Mouse (Mus musculus): ENCODE data around the gene Fkbp6. TPM values are rescaled to one million over a fixed set of nuclear protein-coding genes. Genes with fewer than 3 reads are reported as not detected.

Fkbp6 gene
- total and polyA plus RNA-seq, 2 experiments from 2014 or later, result not detected

DNA sequence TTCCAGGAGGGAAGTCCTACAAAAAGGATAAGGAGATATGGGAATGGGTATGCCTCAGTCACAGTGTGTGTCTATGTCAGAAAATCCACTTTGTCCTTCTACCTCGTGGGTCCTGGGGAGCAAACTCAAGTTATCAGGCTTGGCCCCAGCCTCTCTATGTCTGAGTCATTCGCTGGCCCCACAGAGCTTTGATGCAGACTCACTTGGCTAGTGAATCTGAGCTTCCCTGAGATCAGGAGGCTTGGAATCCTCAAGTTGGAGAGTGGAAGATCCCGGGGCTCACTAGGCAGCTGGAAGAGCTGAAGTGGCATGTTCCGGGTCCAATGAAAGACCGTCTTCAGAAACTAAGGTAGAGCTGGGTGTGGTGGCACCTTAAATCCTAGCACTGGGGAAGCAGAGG, 19.6 kb downstream of the Fkbp6 start:
- no peak for DNase-seq
- TF ChIP-seq CTCF (IDR thresholded peaks at IDR 0.05; ENCODE audit: low read depth), result no peak
- WGBS, result 80% methylated on average over 5 of the region's 5 CpGs

DNA sequence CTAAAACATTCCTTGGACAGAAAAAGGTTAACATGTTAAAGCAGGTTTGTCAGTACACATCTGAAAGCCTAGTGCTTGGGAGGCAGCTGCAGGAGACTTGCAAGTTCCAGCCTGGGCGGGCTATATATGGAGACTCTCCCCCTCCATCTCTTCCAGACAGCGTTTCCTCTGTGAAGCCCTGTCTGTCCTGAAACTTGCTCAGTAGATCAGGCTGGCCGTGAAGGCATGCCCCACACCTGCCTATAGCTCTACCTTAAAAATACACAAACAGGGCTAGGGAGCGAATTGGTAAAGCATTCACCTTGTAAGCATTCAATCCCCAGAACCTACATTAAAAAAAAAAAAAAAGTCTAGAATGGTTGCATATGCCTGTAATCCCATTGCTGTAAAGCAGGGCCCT, 20.4 kb downstream of the Fkbp6 start:
- ATAC-seq (no peak), DNase-seq (no peak)
- no peak overlapping the region for H3K9ac ChIP-seq
- no peaks in the 10 kb centered on the region for H3K9me3 ChIP-seq (ENCODE audit: low read length)
- 83% methylated on average over 4 of the region's 4 CpGs for WGBS
- no peak overlapping the region for H3K4me3 ChIP-seq (ENCODE audit: low read depth, low read length)
- no peak for TF ChIP-seq CTCF (IDR thresholded peaks at IDR 0.05; ENCODE audit: low read depth)
- no peaks in the 10 kb centered on the region for H3K4me1 ChIP-seq (ENCODE audit: insufficient read depth)
- no peak overlapping the region for H3K4me2 ChIP-seq (ENCODE audit: low read depth)
- no peaks in the 10 kb centered on the region for H3K36me3 ChIP-seq (ENCODE audit: insufficient read depth)
- no peaks in the 10 kb centered on the region for H3K27me3 ChIP-seq (ENCODE audit: insufficient read depth, low read length)
- no peak overlapping the region for H3K27ac ChIP-seq (ENCODE audit: low read depth, low read length)

More for the DNA sequence above, 19.6 kb downstream of the Fkbp6 start:
- no peak overlapping the region for H3K4me2 ChIP-seq (ENCODE audit: low read depth)
- H3K27me3 ChIP-seq (ENCODE audit: insufficient read depth, low read length), result no peaks in the 10 kb centered on the region
- no peaks in the 10 kb centered on the region for H3K36me3 ChIP-seq (ENCODE audit: insufficient read depth)
- no peak overlapping the region for H3K27ac ChIP-seq (ENCODE audit: low read depth, low read length)
- H3K9ac ChIP-seq, result no peak overlapping the region
- ATAC-seq, result no peak
- H3K4me3 ChIP-seq (ENCODE audit: low read depth, low read length), result no peak overlapping the region
- H3K9me3 ChIP-seq (ENCODE audit: low read length), result no peaks in the 10 kb centered on the region
- no peaks in the 10 kb centered on the region for H3K4me1 ChIP-seq (ENCODE audit: insufficient read depth)

DNA sequence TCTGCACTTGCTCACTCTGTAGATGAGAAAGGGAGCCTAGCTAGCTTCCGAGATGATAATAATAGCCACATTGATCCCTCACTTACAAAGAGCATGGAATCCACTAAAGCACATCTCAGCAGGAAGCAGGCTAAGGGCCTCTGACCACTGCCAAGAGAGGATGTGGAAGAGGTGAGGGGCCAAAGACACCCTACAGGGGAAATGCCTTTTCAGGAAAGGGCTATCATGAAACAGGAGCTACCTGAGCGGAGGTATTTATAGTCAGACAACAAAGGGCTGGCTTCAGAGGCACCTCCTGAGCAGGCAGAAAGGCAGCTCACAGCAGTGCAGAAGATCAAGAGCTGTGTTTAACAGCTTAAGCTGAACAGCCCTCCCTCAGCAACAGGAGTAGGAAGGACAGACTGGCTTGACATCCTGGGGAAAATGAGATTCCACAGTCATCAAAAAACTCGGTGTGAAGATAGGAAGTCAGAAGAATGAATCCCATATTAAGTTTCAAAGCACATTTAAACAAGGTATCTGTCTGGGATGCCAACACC, 23.7 kb downstream of the Fkbp6 start:
- H3K27me3 ChIP-seq (ENCODE audit: insufficient read depth, low read length), result no peaks in the 10 kb centered on the region
- no peak for ATAC-seq
- peak; percentile 7 for DNase-seq
- H3K4me3 ChIP-seq (ENCODE audit: low read depth, low read length), result no peak overlapping the region
- H3K36me3 ChIP-seq (ENCODE audit: insufficient read depth), result no peaks in the 10 kb centered on the region
- no peak for TF ChIP-seq CTCF (IDR thresholded peaks at IDR 0.05; ENCODE audit: low read depth)
- 6% methylated on average over 3 of the region's 3 CpGs for WGBS
- H3K4me1 ChIP-seq (ENCODE audit: insufficient read depth), result no peaks in the 10 kb centered on the region
- no peaks in the 10 kb centered on the region for H3K9me3 ChIP-seq (ENCODE audit: low read length)
- H3K4me2 ChIP-seq (ENCODE audit: low read depth), result no peak overlapping the region
- H3K27ac ChIP-seq (ENCODE audit: low read depth, low read length), result no peak overlapping the region
- no peak overlapping the region for H3K9ac ChIP-seq

DNA sequence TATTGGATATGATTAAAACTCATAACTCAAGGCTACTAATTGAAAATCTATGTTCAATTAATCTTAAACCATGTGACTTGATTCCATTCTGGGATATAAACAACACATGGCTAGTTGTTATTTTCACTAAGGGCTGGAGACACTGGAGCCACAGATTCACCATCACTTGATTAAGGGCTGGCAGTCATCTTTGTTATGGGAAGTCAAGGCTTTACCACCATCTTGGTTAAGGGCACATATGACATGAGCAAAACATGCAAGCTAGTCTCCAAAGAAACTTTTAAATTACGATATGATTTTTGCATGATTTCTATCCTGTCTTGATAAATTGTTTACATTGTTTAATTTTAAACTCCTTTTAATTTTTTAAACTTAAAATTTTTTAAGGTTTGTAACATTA, 27.6 kb downstream of the Fkbp6 start:
- TF ChIP-seq CTCF (IDR thresholded peaks at IDR 0.05; ENCODE audit: low read depth), result no peak
- no peak for DNase-seq
- no peaks in the 10 kb centered on the region for H3K9me3 ChIP-seq (ENCODE audit: low read length)
- H3K27ac ChIP-seq (ENCODE audit: low read depth, low read length), result no peak overlapping the region
- H3K27me3 ChIP-seq (ENCODE audit: insufficient read depth, low read length), result no peaks in the 10 kb centered on the region
- WGBS, result 95% methylated on average over 1 of the region's 1 CpGs
- H3K9ac ChIP-seq, result no peak overlapping the region
- ATAC-seq, result no peak
- H3K4me3 ChIP-seq (ENCODE audit: low read depth, low read length), result no peak overlapping the region
- no peaks in the 10 kb centered on the region for H3K4me1 ChIP-seq (ENCODE audit: insufficient read depth)
- no peaks in the 10 kb centered on the region for H3K36me3 ChIP-seq (ENCODE audit: insufficient read depth)
- H3K4me2 ChIP-seq (ENCODE audit: low read depth), result no peak overlapping the region

DNA sequence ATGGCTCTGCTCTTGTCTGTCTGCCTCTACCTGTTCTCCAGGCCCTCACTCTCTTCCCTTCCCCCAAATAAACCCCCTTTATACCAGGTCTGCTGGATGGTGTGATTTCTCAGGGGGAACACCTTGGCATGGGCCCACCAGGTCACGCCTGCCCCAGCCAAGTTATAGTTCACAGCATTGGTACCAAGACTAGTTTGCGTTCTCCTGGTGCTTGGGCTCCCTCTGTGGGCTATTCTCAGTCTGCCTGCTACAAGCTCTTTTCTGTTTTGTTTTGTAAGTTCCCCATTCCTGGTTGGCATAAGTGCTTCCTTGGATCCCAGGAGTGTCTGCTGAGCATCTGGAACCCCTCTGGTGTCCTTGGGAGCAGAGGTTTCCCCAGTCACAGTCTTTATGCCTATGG, 30.0 kb downstream of the Fkbp6 start:
- 55% methylated on average over 2 of the region's 2 CpGs for WGBS
- Histone ChIP-seq H3K4me2 (ENCODE audit: low read depth) (no peak overlapping the region), H3K9ac (no peak overlapping the region), H3K27ac (ENCODE audit: low read depth, low read length) (no peak overlapping the region), H3K27me3 (ENCODE audit: insufficient read depth, low read length) (no peaks in the 10 kb centered on the region), H3K36me3 (ENCODE audit: insufficient read depth) (no peaks in the 10 kb centered on the region), H3K4me1 (ENCODE audit: insufficient read depth) (no peaks in the 10 kb centered on the region), H3K9me3 (ENCODE audit: low read length) (no peaks in the 10 kb centered on the region), H3K4me3 (ENCODE audit: low read depth, low read length) (no peak overlapping the region)
- DNase-seq, result no peak
- TF ChIP-seq CTCF (IDR thresholded peaks at IDR 0.05; ENCODE audit: low read depth), result peak; percentile 29; the same call in 1 of the 2 replicates
- no peak for ATAC-seq

DNA sequence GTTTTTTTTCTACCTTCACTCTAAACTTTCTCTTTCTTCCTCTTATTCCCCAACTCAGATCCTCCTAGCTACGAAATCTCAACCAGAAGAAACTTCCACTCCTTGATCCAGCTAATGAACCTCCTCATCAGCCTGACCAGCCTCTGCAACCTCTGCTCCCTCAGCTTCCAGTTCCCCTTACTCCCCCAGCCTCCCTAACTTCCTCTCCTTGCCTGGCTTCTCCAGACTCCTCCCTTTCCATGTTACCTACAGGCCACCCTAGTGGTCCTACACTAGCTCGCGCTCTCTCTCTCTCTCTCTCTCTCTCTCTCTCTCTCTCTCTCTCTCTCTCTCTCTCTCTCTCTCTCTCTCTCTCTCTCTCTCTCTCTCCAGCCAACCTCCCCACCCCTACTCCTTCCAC, 33.7 kb downstream of the Fkbp6 start:
- Histone ChIP-seq H3K4me3 (ENCODE audit: low read depth, low read length) (no peak overlapping the region), H3K36me3 (ENCODE audit: insufficient read depth) (no peaks in the 10 kb centered on the region), H3K9ac (no peak overlapping the region), H3K4me2 (ENCODE audit: low read depth) (no peak overlapping the region), H3K9me3 (ENCODE audit: low read length) (no peaks in the 10 kb centered on the region), H3K27me3 (ENCODE audit: insufficient read depth, low read length) (no peaks in the 10 kb centered on the region), H3K27ac (ENCODE audit: low read depth, low read length) (no peak overlapping the region), H3K4me1 (ENCODE audit: insufficient read depth) (no peaks in the 10 kb centered on the region)
- WGBS, result 84% methylated on average over 3 of the region's 3 CpGs
- no peak for DNase-seq
- no peak for TF ChIP-seq CTCF (IDR thresholded peaks at IDR 0.05; ENCODE audit: low read depth)
- ATAC-seq, result no peak

DNA sequence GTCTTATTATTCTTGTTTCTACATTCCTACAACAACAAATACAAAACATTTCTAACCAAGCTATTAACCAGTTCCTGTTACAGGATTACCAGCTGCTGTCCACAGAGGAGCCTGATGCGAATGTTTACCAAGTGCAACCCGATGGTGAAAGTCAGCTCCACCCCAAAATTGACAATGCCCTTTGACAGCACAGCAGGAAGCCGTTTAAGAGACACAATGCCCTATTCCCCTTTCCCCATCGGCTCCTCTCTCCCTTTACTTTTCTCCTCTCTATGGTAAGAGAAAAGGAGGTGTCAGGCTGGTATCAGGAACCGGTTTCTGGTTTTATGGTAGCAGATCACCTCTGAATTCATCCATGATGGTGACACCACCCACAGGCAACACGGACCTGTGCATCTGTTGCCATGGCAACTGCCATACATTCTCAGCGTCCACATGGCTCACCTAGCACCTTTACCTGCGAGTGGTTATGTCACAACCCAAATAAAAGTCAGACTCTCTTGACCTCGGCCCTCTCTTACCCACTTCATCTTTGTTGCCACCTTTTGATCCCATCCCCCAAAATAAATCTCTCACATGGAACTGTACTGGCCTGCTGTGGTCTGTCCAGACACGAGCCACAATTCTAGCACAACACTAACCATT, 43.4 kb downstream of the Fkbp6 start:
- ATAC-seq, result no peak

More for the DNA sequence above, 43.4 kb downstream of the Fkbp6 start:
- Histone ChIP-seq H3K9ac (no peak overlapping the region), H3K9me3 (ENCODE audit: low read length) (no peaks in the 10 kb centered on the region), H3K4me3 (ENCODE audit: low read depth, low read length) (no peak overlapping the region), H3K36me3 (ENCODE audit: insufficient read depth) (no peaks in the 10 kb centered on the region), H3K4me1 (ENCODE audit: insufficient read depth) (no peaks in the 10 kb centered on the region), H3K27ac (ENCODE audit: low read depth, low read length) (no peak overlapping the region), H3K4me2 (ENCODE audit: low read depth) (no peak overlapping the region), H3K27me3 (ENCODE audit: insufficient read depth, low read length) (no peaks in the 10 kb centered on the region)
- no peak for DNase-seq
- 34% methylated on average over 10 of the region's 10 CpGs for WGBS
- TF ChIP-seq CTCF (IDR thresholded peaks at IDR 0.05; ENCODE audit: low read depth), result no peak

Data from forebrain, postnatal 0 days (tissue).